Mouse (Mus musculus): Measurements from ENCODE around the gene Cenpf.

GRCm38 (mm10) chr1:189679555-189679954, 8.3 kb downstream of the Cenpf start:
- TF ChIP-seq GATA1 (IDR thresholded peaks at IDR 0.05; ENCODE audit: low read length) (no peak), TAL1 (IDR thresholded peaks at IDR 0.05; ENCODE audit: low read length) (no peak)
